Mouse (Mus musculus) skeletal muscle tissue, adult 2 months (tissue): Measurements from ENCODE around the gene Nr1d1.

Experiments used
- DNase-seq: peaks from one replicate; pipeline ENCODE4 v3.0.0-alpha.2; 2012; ENCODE audit warnings: low read depth, low spot score

The Nr1d1 gene

GRCm38 (mm10) chr11:98770096-98770975 is 4.8 kb downstream of the Nr1d1 start:
- DNase-seq: peak; percentile 55

DNA sequence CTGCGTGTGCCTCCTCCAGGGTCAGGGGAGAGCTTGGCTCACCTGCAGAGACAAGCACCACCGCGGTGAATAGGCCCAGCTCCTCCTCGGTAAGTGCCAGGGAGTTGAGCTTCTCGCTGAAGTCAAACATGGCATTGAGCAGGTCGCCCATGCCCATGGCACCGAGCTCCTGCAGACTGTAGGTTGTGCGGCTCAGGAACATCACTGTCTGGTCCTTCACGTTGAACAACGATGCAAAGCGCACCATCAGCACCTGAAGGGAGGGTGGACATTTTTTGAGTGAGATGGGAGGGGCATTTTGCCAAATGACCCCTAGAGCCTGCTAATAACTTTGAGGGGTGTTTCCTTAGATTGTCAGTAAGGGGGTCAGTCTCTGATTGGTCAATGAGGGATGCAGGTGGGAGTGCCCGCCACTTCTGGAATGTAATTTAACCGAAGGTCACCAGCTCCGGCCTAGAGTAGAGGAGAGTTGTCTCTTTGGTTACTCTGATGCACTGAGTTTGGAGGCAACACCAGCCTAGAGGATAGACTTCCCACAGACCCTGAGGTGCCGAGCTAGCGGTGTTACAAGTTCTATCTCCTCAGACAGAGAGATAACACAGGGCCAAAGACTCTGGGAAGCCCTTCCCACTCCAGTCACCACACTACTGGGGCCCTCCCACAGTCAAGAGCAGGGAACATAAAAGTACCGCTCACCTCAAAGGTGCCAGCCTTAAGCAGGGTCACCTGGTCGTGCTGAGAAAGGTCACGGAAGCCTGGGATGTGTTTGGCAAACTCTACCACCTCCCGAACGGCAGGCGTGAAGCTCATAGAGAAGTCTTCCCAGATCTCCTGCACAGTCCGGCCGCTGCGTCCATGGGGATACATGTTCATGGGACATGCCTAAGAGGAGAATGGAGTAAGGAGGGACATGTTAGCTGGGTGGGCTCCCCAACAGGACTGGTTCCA is 5.9 kb downstream of the Nr1d1 start:
- peak; percentile 17 for DNase-seq

- peak; percentile 82 for DNase-seq
Measured at GRCm38 (mm10) chr11:98768127-98769006, 6.8 kb downstream of the Nr1d1 start.

GRCm38 (mm10) chr11:98767713-98768112 is 7.4 kb downstream of the Nr1d1 start:
- peak; percentile 46 for DNase-seq

- no peak for DNase-seq
Measured at GRCm38 (mm10) chr11:98767276-98767675, 7.9 kb downstream of the Nr1d1 start.

DNA sequence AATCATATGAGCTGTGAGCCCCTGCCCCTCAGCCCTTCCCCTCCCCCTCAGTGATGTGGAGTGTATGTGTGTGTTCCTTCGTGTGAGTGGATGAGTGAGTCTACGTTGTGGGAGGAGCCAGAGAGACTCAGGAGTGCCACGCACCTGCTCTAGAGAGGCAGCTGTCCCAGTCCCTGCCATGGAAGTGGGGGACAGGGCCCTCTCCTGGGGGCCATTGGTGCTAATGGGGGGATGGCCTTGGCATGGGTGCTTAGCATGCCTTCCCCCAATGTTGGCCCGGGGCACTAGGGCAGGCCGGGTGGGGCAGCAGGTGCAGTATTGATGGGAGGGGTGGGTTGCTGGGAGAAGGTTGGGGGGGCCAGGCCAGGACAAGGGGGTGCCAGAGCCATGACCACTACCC is 8.3 kb downstream of the Nr1d1 start:
- DNase-seq: no peak

DNA sequence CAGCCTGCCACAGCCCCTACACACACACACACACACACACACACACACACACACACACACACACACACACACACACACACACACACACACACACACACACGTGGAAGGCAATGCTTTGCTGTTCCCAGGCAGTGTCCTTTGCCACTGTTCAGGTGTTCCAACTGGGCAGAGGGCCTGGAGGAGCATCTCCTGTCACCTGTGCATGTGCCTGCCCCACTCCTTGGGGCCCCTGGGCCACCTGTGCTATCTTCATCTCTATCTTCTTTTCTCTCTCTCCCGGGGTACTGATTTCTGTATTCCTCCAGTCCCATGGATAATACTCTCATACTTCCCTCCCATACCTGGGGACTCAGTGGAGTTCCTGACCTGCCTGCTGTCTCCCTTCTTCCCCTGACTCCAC is 8.8 kb downstream of the Nr1d1 start:
- DNase-seq: peak; percentile 34

GRCm38 (mm10) chr11:98765421-98766309 is 9.5 kb downstream of the Nr1d1 start:
- peak; percentile 69 for DNase-seq

GRCm38 (mm10) chr11:98764746-98765145 is 10.4 kb downstream of the Nr1d1 start:
- DNase-seq: no peak

GRCm38 (mm10) chr11:98764091-98764490 is 11.0 kb downstream of the Nr1d1 start:
- no peak for DNase-seq

DNA sequence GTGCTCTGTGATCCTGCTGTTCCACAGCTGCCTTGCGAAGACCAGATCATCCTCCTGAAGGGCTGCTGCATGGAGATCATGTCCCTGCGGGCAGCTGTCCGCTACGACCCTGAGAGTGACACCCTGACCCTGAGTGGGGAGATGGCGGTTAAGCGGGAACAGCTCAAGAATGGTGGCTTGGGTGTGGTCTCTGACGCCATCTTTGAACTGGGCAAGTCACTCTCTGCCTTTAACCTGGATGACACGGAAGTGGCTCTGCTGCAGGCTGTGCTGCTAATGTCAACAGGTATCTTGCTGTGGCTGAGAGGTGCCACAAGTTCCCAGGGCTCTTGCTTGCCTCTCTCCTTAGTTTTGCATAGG is 11.7 kb downstream of the Nr1d1 start:
- no peak for DNase-seq

DNA sequence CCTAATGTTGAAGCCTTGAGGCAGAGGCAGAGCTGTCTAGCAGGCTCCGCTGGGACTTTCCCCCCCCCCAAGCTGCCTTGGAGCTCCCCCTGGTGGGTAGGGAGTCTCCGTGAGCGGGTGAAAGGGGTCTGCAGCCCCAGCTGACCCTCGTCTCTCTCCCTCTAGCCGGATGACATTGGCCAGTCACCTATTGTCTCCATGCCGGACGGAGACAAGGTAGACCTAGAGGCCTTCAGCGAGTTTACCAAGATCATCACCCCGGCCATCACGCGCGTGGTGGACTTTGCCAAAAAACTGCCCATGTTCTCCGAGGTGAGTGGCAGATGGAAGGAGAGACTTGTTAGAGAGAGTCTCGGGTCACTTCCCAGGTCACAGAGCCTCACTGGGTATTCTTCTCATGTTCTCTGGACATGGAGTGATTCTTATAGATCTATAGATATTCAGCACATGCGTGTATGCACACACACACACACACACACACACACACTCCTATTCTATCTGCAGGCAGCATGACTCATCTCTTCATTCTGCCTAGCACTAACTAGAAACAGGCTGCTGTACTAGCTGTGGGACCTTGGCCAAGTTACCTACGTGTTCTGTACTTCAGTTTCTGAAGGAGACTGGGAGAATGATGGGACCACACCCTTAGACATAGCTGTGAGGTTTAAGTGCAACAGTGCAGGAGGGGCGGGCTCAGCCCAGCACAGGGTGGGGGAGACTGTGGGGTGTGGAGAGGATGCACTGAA is 12.2 kb downstream of the Nr1d1 start:
- peak; percentile 36 for DNase-seq

- DNase-seq: no peak
Measured at GRCm38 (mm10) chr11:98761939-98762338, 13.2 kb downstream of the Nr1d1 start.

GRCm38 (mm10) chr11:98756711-98757110 is 18.4 kb downstream of the Nr1d1 start:
- no peak for DNase-seq

DNA sequence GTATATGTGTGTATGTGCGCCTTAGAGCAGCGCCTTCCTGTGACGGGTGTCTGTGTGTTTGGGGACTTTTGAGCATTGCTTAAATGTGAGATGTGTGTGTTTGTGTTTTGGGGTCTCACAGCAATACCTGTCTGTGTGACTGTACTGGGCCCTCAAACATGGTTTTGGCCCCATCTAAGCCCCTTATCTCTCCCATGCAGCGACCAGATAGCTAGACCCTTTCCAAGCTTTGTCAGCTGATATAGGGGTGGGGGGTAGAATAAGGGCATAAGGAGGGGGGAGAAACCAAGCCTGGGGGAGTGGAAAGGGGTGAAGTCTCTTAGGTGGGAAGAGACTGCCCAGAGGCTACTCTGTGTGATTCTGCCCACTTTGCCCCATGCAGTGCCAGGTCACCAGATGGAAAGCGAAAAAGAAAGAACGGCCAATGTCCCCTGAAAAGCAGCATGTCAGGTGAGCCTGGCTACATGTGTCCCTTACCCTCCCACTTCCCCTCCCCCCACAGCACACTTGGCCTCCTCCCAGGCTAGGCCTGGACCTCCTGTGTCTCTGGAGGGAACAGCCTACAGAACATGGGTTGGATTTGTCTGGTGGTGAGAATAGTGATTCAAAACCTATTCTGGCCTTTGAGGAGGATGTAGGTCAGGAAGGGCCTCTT is 19.3 kb downstream of the Nr1d1 start:
- no peak for DNase-seq

DNA sequence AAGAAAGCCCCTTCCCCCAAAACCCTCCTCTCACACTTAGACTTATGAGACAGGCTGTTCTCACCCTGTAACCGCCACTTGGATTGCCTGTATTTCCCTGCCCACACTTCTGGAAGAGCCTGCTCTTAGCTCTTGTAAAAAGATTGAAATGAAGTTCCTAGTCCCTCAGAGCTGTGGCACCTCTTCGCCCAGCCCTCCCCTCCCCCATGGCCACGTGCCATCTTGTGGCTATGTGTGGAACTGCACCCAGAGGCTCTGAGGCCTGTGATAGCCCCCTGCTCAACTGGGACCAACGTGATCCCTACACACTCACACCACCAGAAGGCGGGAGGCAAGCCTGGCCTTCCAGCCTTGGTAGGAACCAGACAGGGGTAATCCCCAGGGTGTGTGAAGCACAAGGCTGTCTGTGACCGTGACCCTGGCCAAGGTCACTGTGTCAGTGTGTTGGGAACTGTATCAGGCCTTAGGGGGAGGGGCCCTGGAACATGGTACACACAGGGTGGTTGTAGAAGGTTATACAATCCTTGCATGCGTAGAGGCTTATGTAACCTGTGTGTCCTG is 20.4 kb downstream of the Nr1d1 start:
- DNase-seq: peak; percentile 81

- DNase-seq: peak; percentile 59
Measured at GRCm38 (mm10) chr11:98754151-98754620, 20.9 kb downstream of the Nr1d1 start.

DNA sequence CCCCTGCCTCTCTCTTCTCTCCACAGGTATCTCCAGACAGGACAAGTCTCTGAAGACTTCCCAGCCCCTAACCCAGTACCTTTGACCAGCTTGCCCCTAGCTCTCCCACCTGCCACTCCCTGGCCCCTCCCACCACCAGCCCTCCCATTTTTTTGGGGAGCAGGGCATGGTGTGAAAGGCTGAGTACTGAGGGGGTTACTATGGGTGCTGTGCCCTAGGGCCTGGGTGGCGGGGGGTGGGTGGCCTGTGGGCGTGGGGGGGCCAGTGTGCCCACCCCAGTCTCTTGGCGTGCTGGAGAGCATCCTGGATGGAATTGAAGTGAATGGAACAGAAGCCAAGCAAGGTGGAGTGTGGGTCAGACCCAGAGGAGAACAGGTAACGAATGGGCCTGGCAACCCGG is 21.9 kb downstream of the Nr1d1 start:
- DNase-seq: no peak
